Mouse (Mus musculus) olfactory bulb, adult 2 months (tissue): Measurements from ENCODE around the gene Bicra.
A peak's percentile ranks its signal among the peaks of the same experiment; 100 is the strongest.

Experiments used
- CTCF ChIP-seq: fragments of 200-500 bp; IDR thresholded peaks from 2 replicates; pipeline ENCODE4 v1.5.1; 2012; ENCODE audit warnings: low read depth, mild to moderate bottlenecking, low read length, moderate library complexity; ENCODE audit not compliant: insufficient read depth
- POLR2A ChIP-seq: fragments of 200-500 bp; IDR thresholded peaks from 2 replicates; pipeline ENCODE4 v1.6.1; 2012; ENCODE audit warnings: mild to moderate bottlenecking, low read depth, low read length, moderate library complexity; ENCODE audit not compliant: insufficient read depth

GRCm38 (mm10) chr7:15967312-15967711 lies 80.4 kb downstream of the Bicra start, which contains the start of gene Ehd2:
- no peak for TF ChIP-seq POLR2A
- TF ChIP-seq CTCF, result peak; percentile 95
